Mouse (Mus musculus) gastrocnemius, postnatal 4 days (tissue): ENCODE data around the gene Pbdc1. TPM values are rescaled to one million over a fixed set of nuclear protein-coding genes. Genes with fewer than 3 reads are reported as not detected.
"Not testable (repeated sequence)": the region's sequence is repeated elsewhere in the genome, so short reads cannot be mapped to it uniquely, and the experiment has no call there.

ENCODE experiments used
- DNase-seq, 2 experiments: peaks; one replicate each; pipeline ENCODE4 v3.0.0; 2021 to 2022; ENCODE audit warnings: low spot score in 2 of 2, mixed read lengths in 2 of 2
- long read RNA-seq, 2 experiments: library from polyadenylated mRNA; stranded (forward); transcript quantifications; one replicate each; pipeline ENCODE4 v2.0.0; 2021
- total RNA-seq, 2 experiments: library from RNA; stranded (reverse); gene quantifications; 2 replicates each; pipeline ENCODE4 v1.2.3; 2021

Pbdc1 gene
- total RNA-seq = 10 to 100 TPM; 13.0 to 16.0 TPM
- long read RNA-seq, experiment 1, transcript Pbdc1-201 (6 exons, 2,638 nt) = major isoform, 12 of 19 reads
- long read RNA-seq, experiment 1, partial matches to known transcripts = 0 of 19 reads
- long read RNA-seq, experiment 1, other reads (novel, unspliced or antisense) = 5 of 19 reads
- long read RNA-seq, experiment 2, transcript Pbdc1-201 (6 exons, 2,638 nt) = major isoform, 12 of 16 reads
- long read RNA-seq, experiment 2, partial matches to known transcripts = 0 of 16 reads
- long read RNA-seq, experiment 2, other reads (novel, unspliced or antisense) = 4 of 16 reads

GRCm38 (mm10) chrX:105079615-105080092 lies at the start of gene Pbdc1:
Gene Pbdc1, plus strand, starts transcription at chrX:105079756.
- DNase-seq = peak; percentile 83 to 90

DNA sequence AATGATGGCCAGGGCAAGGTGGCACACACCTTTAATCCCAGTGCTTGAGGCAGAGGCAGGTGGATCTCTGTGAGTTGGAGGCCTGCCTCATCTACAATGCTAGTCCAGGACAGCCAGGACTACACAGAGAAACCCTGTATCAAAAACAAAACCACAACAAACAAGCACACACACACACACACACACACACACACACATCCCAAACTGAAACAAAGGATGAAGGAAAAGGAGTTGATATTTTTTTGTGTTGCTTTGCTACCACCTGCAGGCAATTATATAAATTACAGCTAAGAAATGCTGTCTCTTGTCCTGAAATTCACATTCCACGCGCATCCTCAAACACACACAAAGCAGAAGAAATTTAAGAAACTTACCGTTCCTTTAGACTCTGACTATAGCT lies 41.9 kb upstream of the Pbdc1 start:
- DNase-seq = no peak

- no peak for DNase-seq
Observed at GRCm38 (mm10) chrX:105064294-105064693, 15.3 kb upstream of the Pbdc1 start.

GRCm38 (mm10) chrX:105064801-105065200 lies 14.8 kb upstream of the Pbdc1 start:
- DNase-seq = no peak

DNA sequence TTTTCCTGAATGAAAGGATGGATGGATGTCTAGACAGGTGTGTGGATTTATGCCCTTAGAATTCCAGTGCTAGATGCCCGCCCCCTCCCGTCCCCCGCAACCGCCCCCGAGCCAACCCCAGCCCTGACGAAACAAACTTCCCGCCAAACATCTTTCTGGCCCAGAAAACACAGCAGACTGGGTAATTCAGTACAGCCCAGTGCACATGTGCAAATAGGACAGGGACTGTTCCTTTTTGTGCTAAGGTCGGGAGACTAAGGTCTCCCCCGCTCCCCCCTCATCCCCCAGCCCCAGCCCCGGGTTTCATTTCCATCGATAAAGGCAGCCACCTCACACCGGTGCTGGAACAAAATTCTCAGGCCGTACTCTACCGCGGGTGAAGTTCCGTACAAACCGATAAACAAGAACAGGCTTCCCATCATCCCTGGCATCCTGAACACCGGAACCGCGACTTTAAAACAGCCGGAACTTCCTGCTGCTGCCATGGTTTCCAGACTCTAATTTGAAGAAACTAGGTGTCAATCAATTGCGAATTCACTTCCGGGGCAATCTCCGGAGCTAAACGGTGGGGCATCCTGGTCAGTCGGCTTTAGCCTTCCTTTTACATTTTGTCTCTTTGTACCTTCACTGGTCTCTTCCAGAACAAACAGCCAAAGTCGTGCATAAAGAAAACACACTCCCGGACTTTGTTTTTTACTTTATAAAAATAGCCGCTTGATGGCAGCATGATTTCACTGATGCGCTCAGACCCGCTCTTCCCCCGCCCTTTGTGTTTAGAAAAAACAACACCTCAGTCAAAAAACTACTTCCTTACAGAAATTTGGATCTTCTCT lies 9.7 kb upstream of the Pbdc1 start:
- peak; percentile 44 to 58 for DNase-seq

GRCm38 (mm10) chrX:105079151-105079550 lies 405 bp upstream of the Pbdc1 start:
- no peak for DNase-seq

DNA sequence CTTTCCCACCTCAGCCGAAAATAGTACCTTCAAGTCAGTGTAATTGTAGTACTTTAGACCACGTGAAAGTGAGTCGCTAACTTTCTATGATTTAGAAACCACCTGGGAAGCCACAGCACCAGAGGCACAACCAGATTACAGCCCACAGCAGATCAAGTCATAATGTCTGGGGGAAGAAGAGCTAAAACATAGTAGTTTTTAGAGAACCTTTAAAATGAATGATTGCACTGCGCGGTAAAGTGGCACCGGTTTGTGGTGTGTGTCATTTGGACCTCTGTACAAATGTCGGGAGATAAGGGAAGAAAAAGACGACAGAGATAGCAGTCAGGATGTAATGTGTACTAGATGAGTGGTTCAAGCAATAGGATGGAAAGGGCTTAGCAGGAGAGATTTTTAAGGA lies 540 bp downstream of the Pbdc1 start:
- no peak for DNase-seq

DNA sequence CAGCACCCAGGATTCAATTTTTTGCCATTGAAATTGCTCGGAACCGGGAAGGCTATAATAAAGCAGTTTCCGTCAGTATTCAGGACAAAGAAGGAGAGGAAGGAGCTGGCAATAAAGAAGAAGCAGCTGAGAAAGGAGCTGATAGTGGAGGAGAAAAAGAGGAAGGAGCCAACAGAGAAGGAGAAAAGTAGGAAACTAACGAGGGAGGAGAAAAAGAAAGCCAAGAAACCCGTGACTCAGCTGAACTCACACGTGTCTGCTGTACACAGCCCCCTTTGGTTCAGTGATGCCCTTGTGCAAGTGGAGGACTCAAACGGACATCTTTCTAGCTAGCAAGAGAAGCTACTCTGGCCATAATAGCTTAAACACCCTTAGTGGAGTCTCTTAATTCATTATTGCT lies 3.5 kb downstream of the Pbdc1 start:
- not testable (repeated sequence) for DNase-seq

GRCm38 (mm10) chrX:105104175-105104574 lies 24.6 kb downstream of the Pbdc1 start:
- DNase-seq = no peak

DNA sequence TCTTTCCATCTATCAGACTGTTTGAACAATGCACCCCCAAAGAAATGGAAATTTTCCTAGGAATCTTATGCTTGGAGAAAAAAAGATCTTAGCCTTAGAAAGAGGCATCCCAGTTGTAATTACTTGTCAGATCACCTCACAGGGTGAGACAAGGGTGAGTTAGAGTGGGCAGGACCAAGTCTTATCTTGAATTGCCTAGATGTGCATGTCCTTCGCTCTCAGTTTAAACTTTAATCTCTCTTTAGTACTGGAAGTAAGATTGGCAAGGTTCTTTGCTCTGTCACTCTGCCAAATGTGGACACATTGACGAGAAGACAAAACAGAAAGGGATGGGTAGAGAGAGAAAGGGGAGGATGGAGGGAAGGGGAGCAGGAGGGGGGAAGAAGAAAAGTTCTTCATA lies 35.4 kb downstream of the Pbdc1 start:
- no peak for DNase-seq

DNA sequence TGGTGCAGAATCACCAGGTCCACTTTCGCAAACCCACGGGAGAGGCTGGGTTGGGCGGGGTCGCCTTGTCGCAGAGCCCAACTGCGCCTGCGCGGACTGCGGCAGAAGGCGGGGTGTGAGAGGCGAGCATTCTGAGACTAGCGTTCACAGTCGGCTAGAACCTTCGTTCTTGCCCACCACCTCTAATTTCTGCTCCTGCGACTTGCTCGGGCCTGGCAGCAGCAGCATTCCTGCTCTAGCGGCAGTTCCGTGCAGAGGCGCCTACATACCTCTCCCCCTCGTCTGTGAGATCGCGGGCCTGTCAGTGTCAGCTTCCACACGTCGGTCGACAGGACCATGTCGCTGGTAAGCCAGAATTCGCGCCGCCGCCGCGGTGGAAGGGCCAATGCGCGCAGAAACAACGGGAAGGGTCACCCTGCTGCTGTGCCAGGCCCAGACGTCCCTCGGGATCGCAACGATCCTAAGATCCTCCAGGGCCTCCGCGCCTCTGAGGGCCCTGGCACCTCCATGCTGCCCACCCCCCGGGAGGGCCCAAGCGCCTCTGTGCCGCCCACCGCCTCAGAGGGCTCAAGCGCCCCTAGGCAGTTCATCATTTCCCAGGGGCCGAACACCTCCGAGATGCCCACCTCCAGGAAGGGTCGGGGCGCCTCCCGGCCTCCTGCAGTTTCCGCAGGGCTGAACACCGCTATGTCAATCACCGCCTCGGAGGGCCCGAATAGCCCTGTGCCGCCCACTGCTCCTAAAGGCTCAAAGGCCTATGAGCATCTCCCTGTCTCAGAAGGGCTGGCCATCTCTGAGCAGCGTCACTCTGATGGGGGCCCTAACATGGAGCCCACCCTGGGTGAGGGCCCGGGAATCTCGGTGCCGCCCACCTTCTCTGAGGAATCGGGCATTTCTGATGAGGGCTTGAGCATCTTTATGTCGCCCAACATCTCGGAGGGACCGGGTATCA lies 41.0 kb downstream of the Pbdc1 start, which contains the start of gene Magee1:
TSS of gene Magee1 (plus strand) at position 104 of the 952 bp plus-strand sequence.
- DNase-seq = peak; percentile 52 to 61

DNA sequence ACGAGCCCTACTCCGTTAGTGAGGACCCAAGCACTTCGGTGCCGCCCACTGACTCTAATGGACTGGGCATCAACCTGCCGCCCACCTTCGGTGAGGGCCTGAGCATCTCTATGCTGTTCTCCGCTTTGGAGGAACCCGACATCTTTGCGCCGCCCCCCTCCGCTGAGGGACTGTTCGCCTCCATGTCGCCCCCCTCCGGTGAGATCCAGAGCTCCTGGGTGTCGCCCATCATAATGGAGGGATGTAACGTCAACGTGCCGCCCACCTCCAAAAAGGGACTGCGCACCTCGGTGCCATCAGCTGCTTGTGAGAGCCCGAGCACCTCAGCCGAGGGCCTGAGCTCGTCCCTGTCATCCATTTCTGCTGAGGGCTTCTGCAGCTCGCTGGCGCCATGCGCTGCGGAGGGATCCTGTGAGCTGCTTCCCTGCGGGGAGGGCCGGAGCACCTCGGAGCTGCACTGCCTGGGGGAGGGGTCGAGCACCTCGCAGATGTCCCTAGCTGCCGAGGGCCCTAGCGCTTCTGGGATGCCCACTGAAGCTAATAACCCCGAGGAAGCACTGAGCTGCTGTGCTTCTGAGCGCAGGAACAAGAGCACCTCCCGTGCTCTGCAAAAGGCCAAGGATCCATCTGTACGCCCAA lies 41.8 kb downstream of the Pbdc1 start:
- DNase-seq = peak; percentile 62 to 76

DNA sequence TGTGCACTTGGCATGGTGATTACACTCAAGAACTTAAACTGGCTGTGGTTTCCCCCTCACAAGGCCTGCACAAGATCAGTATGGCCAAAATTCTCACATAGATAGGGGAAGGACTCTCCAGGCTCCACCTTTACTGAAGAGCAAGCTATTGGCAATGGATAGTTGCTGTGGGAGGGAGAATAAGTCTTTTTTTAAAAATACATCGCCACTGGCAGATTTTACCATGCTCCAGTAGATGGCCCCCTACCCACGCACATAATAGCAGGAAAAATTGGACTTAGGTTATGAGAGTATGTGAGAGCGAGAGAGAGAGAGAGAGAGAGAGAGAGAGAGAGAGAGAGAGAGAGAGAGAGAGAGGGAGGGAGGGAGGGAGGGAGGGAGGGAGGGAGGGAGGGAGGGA lies 45.3 kb downstream of the Pbdc1 start:
- peak in 1 of 2 experiments; percentile 6 for DNase-seq

DNA sequence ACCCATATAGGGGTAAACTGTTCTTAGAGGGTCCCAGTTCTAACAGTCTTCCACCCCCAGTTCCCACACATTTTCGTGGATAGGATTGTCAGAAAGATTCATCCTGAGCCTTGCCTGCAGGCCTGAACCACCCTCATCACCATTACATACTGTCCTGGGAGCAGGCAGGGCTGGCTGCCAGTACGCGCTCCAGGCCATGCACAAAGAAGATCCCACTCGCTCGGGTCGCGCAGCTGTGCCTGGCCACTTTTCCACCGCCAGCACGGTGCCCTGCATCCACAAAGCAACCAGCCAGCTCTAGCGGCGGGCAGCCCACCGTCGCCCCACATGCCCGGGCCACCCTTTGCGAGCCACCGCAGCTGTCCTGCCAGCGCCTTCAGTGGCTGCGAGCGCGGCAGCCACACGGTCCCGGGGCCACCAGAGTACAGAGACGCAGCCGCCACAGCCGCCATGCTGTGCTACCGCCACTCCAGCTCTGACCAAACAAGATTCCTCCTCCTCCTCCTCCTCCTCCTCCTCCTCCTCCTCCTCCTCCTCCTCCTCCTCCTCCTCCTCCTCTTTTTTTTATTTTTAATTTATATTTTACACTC lies 72.4 kb downstream of the Pbdc1 start:
- DNase-seq = peak in 1 of 2 experiments; percentile 5

DNA sequence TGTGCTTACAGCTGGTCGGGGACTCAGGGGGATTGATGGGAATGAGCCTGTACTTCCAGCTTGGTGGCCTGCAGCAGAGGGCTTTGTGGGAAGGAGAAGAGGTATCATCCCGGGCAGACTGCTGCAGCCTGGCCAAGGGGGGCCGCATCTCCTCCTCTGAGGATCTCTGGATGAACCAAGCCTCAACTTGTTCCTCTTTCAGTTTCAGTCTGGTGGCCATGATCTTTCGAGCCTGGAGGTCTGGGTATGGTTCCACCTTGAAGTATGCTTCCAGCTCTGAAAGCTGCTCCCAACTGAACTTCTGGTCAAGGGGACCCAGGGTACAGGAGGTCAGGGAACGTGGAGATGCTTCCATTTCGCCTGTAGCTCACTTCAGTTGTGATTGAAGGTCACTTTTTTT lies 85.5 kb downstream of the Pbdc1 start:
- not testable (repeated sequence) for DNase-seq

Other genes with a start within 250 kb of the Pbdc1 start
- gene Magee2, start 222.5 kb upstream of the Pbdc1 start, total RNA-seq = under 1 TPM; 0.44 to 0.91 TPM
- gene Magee1, start 40.6 kb downstream of the Pbdc1 start, total RNA-seq = 10 to 100 TPM in 1 of 2 experiments, 1 to 10 TPM in 1; 9.8 to 10.4 TPM